In genomic region chrX:145482383-145482782, GRCm38 (mm10) we compare ENCODE assay signal across 21 mouse cellular contexts. TPM values are rescaled to one million over a fixed set of nuclear protein-coding genes. Genes with fewer than 3 reads are reported as not detected.
DNase-seq lines count a peak whose midpoint lies in the region; ATAC-seq and TF ChIP-seq lines count a peak whose summit lies in the region.
"Had no signal": no experiment of that assay in that cellular context is flagged by ENCODE, and none has a peak within 500 bp of the region (broad histone marks: within the 10 kb centered on the region; RNA-seq: fewer than 3 reads in every experiment).

No protein-coding gene starts in this region.

- no peak overlapping the region for H3K9ac ChIP-seq in heart, embryonic 13.5 days
- H3K9ac ChIP-seq in liver, postnatal 0 days (replicated peaks): no peak overlapping the region
- H3K9ac ChIP-seq: embryonic facial prominence, embryonic 12.5 days; forebrain, embryonic 15.5 days; hindbrain, embryonic 13.5 days had no signal

- no peak overlapping the region for H3K4me3 ChIP-seq in heart, embryonic 13.5 days
- no peak overlapping the region for H3K4me3 ChIP-seq in heart, embryonic 10.5 days
- no peak overlapping the region for H3K4me3 ChIP-seq in liver, postnatal 0 days (ENCODE audit: low read depth, low read length)
- H3K4me3 ChIP-seq: embryonic facial prominence, embryonic 12.5 days; forebrain, embryonic 15.5 days; heart, adult 2 months; hindbrain, embryonic 13.5 days had no signal

- TF ChIP-seq EP300 in liver, postnatal 0 days (IDR thresholded peaks at IDR 0.05; ENCODE audit: low read depth): no peak

- peak; percentile 6 for DNase-seq in adrenal gland, adult 2 months
- no peak for DNase-seq in adrenal gland, adult 18-20 months (ENCODE audit: low spot score in 2 of 2)
- no peak for DNase-seq in heart, embryonic 10.5 days (ENCODE audit: low spot score)
- DNase-seq in liver: peak; percentile 18
- DNase-seq in liver, postnatal 0 days: no peak
- peak; percentile 68 for DNase-seq in yolk sac, embryonic 10.5 days (ENCODE audit: low spot score)
- no peak for DNase-seq in spleen, postnatal 10 days (ENCODE audit: low spot score in 2 of 2)
- DNase-seq: adrenal gland, postnatal 14 days; B cell, adult 2 months; cerebellum, adult 11-12 months; cerebellum, adult 9-10 months; gastrocnemius, postnatal 36 days; heart, adult 2 months; heart, postnatal 10 days had no signal

- no peak for TF ChIP-seq CTCF in liver, postnatal 0 days (IDR thresholded peaks at IDR 0.05; ENCODE audit: low read depth)

- H3K27me3 ChIP-seq in heart, embryonic 13.5 days (replicated peaks): no peaks in the 10 kb centered on the region
- H3K27me3 ChIP-seq in heart, embryonic 10.5 days (ENCODE audit: insufficient read depth, poor library complexity, severe bottlenecking): no peaks in the 10 kb centered on the region
- no peaks in the 10 kb centered on the region for H3K27me3 ChIP-seq in liver, postnatal 0 days (ENCODE audit: insufficient read depth, low read length)
- H3K27me3 ChIP-seq: embryonic facial prominence, embryonic 12.5 days; forebrain, embryonic 15.5 days; hindbrain, embryonic 13.5 days had no signal

- 0 out of 2 replicates have a peak overlapping the region, but pooled peaks have one; percentile 12 for H3K27ac ChIP-seq in heart, embryonic 13.5 days (replicated peaks)
- no peak overlapping the region for H3K27ac ChIP-seq in heart, embryonic 10.5 days
- H3K27ac ChIP-seq in liver, postnatal 0 days (ENCODE audit: low read depth): no peak overlapping the region
- H3K27ac ChIP-seq: embryonic facial prominence, embryonic 12.5 days; forebrain, embryonic 15.5 days; heart, adult 2 months; hindbrain, embryonic 13.5 days; hindbrain, postnatal 0 days had no signal

- 36% methylated on average over 5 of the region's 5 CpGs for WGBS in heart, embryonic 13.5 days
- 25% methylated on average over 5 of the region's 5 CpGs for WGBS in heart, embryonic 10.5 days
- WGBS in liver, postnatal 0 days (ENCODE audit: insufficient replicate concordance): 40% methylated on average over 5 of the region's 5 CpGs

- no peaks in the 10 kb centered on the region for H3K9me3 ChIP-seq in heart, embryonic 13.5 days
- H3K9me3 ChIP-seq in heart, embryonic 10.5 days: no peaks in the 10 kb centered on the region
- no peaks in the 10 kb centered on the region for H3K9me3 ChIP-seq in liver, postnatal 0 days (ENCODE audit: low read length)
- H3K9me3 ChIP-seq: embryonic facial prominence, embryonic 12.5 days; forebrain, embryonic 15.5 days; G1E; hindbrain, embryonic 13.5 days had no signal

- peaks cover 9% of the 10 kb centered on the region for H3K4me1 ChIP-seq in heart, embryonic 13.5 days
- H3K4me1 ChIP-seq in heart, embryonic 10.5 days: 0 out of 2 replicates have a peak, but pooled peaks cover 3% of the 10 kb centered on the region
- no peaks in the 10 kb centered on the region for H3K4me1 ChIP-seq in liver, postnatal 0 days (ENCODE audit: insufficient read depth)
- H3K4me1 ChIP-seq: embryonic facial prominence, embryonic 12.5 days had no signal

- H3K4me2 ChIP-seq in heart, embryonic 13.5 days: peak overlapping the region; percentile 16; the same call in 1 of the 2 replicates
- H3K4me2 ChIP-seq in liver, postnatal 0 days (ENCODE audit: low read depth, low read length): no peak overlapping the region
- H3K4me2 ChIP-seq: embryonic facial prominence, embryonic 12.5 days; forebrain, embryonic 15.5 days; hindbrain, embryonic 13.5 days had no signal

- ATAC-seq in heart, embryonic 13.5 days (ENCODE audit: extremely low read depth, insufficient number of reproducible peaks, low FRiP score, low TSS enrichment): no peak
- ATAC-seq in liver, postnatal 0 days: no peak
- ATAC-seq: CD4-positive, CD25-positive, alpha-beta regulatory T cell, adult 4 months; forebrain, embryonic 15.5 days; hindbrain, postnatal 0 days had no signal

- peaks cover 7% of the 10 kb centered on the region; the same call in 1 of the 2 replicates for H3K36me3 ChIP-seq in heart, embryonic 13.5 days
- H3K36me3 ChIP-seq in heart, embryonic 10.5 days: peaks cover 12% of the 10 kb centered on the region; the same call in 1 of the 2 replicates
- no peaks in the 10 kb centered on the region for H3K36me3 ChIP-seq in liver, postnatal 0 days (replicated peaks; ENCODE audit: insufficient read depth, low read length)
- H3K36me3 ChIP-seq: forebrain, embryonic 15.5 days; G1E had no signal

RNA-seq across cellular contexts. Expression of gene Amot, which starts 22.6 kb away (rescaled TPM):
- total RNA-seq in adrenal gland, adult 2 months (2021): 1 to 10 TPM; 6.9 to 7.0 TPM
- 5.3 and 7.0 TPM in 2 replicates for polyA plus RNA-seq in adrenal gland, adult 2 months (2012; rRNA removed)
- 1 to 10 TPM; 5.2 to 5.6 TPM for total RNA-seq in adrenal gland, adult 18-20 months (2021)
- 8.7 and 9.4 TPM in 2 replicates for polyA plus RNA-seq in heart, embryonic 13.5 days (2015; fragmentation: Nextera tagmentation; extraction: Ambion mirVana)
- polyA plus RNA-seq in heart, embryonic 10.5 days (2016; fragmentation: Nextera tagmentation; extraction: Ambion mirVana): 17.7 and 25.5 TPM in 2 replicates
- 4.3 and 4.9 TPM in 2 replicates for polyA plus RNA-seq in liver, postnatal 0 days (2015; fragmentation: Nextera tagmentation; extraction: Ambion mirVana)

Comparison
In these comparisons a context has a peak if more than half of its experiments do, and no peak if none do; other contexts are left out.
1. DNase-seq: peak in adrenal gland, adult 2 months (single experiment), liver (single experiment) and yolk sac, embryonic 10.5 days (single experiment); none in adrenal gland, adult 18-20 months (0 of 2), heart, embryonic 10.5 days (single experiment), liver, postnatal 0 days (single experiment) and spleen, postnatal 10 days (0 of 2).